Mouse (Mus musculus): ENCODE measurements around the gene Srcin1.
A peak's percentile ranks its signal among the peaks of the same experiment; 100 is the strongest.

The Srcin1 gene

DNA sequence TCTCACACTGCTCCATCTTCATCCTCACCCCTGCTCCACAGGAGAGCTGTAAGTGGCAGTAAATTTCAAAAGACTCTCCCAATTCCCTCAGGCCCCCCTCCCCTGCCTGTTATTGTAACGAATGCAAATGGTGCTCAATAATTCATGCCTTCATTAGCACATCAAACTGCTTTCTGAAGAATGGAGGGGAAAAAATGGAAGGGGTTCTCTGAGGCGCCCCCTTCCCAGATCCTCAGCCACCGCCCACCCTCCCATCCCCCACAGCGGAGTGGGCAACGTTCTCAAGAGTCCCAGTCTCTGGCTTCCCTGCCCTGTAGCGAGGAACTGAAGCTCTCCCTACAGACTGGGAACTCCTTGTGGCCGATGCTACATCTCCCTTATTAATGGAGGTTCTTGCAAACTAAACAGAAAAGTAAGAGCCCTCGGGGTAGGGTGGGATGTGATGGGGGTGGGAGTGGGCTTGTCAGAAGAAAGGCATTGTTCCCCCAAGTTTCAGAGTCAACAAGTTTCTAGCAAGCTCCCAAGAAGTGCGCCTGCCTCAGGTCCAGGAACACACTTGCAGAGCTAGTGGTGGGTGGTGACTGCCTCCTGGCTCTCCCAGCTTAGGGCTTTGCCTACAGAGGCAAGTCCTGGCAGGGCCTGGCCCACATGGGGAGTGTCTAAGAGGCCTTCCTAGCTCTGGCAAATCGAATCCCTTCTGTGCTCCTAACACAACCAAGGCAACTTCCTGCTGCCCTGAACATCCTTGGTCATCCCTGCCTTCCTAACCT is 3.3 kb upstream of the Srcin1 start:
- DNase-seq (ENCODE audit: low read depth, low spot score) = no peak

DNA sequence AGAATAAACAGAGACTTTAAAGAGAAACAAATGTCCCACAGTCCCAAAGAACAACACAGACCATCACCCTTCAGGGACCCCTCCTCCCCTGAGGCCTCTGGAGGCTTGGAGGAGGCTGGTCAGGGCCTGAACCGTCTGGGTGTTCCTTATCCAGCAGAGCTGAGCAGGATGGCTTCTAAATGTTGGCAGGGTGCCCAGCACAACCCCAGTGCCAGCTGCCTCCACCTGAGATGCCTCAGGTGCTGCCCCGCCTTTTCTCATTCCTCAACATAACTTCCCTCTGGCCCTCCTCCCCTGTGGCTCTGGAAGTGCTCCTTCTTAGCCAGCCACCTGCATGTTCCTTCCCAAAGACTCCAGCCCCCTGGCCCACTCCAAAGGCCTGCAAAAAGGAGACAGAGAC is 2.3 kb upstream of the Srcin1 start:
- no peak for DNase-seq (ENCODE audit: low read depth, low spot score)

DNA sequence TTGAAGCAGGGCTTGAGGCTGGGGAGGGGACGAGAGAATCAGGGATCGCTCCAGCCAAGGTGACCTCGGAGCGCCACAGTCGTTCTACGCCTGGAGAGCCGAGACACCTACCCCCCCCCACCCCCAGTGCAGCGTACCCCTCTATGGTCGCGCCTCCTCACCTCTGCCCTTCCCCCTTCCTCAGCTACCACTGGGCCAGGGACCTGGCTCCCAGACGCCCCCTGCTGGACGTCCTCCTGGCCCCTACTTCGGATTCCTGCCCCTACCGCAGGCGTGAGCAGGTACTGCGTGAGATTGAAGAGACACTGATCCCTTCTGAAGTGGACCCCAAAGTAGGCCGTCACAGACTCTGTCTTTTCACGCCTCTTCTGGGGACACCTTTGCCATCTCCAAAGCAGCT is 348 bp downstream of the Srcin1 start:
- peak; percentile 78 for DNase-seq (ENCODE audit: low read depth, low spot score)

DNA sequence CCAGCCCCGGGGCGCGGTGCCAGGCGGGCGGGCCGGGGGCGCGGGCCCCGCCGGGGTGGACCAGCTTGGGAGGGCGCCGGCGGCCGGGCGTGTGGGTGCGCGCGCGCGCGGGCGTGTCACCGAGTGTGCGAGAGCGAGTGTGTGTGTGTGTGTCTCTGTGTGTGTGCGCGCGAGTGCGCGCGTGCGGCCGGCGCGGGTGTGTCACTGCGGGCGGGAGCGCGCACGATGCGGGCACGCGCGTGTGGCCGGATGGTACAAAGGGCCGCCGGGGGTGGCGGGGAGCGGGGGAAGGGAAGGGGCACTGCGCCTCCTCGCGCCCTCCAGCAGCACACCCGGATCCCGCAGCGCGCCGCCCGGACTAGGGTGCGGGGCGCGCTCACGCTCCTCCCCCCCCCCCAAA is 911 bp downstream of the Srcin1 start:
- DNase-seq (ENCODE audit: low read depth, low spot score) = peak; percentile 47

DNA sequence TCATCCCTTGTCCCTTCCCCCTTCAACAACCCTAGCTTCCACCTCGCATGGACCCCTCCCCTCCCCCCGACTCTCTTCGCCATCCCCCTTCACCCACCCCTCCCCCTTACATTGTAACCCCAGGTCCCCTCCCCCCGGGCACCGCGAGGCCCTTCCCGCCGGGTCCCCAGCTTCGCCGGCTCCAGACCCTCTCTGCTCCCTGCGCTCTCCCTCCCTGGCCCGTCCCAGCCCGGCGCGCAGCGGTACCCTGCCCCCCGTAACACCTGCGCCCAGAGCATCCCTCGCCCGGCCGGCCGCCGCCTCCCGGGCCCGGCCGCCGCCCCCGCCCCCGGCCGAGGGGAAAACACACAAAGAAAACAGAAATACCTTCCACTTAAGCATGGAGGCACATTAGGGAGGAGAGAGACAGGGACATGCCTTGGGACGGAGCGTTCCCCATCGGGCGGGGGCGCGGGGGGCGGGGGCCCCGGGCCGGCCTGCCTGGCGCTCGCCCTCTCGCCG is 1.4 kb downstream of the Srcin1 start:
- DNase-seq (ENCODE audit: low read depth, low spot score) = no peak

DNA sequence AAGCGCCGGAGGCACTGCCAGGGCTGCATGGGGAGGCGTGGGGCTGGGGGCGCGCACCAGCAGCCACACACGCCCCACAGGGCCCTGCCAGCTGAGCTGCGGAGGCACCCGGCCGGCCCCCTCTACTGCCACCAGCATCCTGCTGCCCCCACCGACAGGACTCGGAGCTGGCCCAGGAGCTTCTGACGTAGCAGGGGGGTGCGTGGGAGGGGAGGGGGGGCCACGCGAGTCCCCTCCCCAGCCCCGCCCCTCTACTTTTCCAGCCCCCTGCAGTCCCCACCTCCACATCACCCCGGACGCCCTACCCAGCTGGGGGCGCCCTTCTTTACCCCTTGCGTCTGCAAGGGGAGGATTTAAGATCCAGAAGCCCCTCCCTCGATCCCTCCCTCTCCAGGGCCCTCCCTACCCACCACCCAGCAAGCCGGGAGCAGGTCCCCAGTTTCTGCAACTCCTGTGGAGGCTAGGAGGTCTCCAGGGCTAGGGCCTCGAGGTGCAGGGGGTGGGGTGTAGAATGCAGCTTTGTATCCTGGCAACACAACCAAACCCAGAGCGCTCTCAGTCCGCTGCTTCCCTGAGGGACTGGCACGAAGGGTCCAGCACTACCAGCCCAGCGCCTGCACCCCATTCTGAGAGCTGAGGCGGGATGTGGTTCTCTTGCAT is 2.0 kb downstream of the Srcin1 start:
- DNase-seq (ENCODE audit: low read depth, low spot score) = no peak

DNA sequence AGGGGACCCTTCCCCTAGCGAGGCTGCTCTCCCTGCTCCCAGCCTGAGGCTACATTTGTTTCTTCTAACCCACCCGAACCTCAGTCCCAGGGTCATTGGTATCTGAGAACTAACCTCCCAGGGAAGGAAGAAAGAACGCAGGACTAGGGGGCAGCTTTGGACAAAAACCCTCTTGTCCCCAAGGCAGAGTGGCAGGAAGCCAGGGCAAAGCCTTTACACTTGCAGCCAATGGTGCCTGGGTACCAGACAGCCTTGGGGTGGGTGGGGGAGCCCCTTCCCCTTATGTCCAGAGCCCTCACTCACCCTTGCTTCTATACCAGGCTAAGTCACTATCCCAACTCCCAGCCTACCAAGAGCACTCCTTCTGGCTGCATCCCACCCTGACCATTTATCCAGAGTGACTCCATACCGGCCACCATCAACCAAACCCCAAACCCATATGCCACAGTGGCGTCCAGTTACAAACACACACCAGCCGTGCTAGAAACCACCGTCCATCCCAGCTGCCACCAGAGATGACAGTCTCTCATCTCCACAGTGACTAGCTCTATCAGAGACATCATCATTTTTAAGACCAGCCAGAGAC is 3.0 kb downstream of the Srcin1 start:
- no peak for DNase-seq (ENCODE audit: low read depth, low spot score)

DNA sequence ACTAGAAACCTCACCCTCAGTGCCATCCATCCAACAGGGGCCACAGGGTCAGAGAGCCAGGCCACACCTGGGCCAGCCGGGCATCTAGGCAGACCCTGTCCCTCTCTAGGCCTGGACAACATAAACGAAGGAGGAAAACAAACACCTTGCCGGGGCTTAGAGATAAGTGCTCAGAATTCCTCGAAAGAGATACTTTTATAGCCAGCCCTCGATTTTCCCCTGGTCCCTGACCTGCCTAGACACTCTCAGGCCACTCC is 4.0 kb downstream of the Srcin1 start:
- DNase-seq (ENCODE audit: low read depth, low spot score) = no peak

DNA sequence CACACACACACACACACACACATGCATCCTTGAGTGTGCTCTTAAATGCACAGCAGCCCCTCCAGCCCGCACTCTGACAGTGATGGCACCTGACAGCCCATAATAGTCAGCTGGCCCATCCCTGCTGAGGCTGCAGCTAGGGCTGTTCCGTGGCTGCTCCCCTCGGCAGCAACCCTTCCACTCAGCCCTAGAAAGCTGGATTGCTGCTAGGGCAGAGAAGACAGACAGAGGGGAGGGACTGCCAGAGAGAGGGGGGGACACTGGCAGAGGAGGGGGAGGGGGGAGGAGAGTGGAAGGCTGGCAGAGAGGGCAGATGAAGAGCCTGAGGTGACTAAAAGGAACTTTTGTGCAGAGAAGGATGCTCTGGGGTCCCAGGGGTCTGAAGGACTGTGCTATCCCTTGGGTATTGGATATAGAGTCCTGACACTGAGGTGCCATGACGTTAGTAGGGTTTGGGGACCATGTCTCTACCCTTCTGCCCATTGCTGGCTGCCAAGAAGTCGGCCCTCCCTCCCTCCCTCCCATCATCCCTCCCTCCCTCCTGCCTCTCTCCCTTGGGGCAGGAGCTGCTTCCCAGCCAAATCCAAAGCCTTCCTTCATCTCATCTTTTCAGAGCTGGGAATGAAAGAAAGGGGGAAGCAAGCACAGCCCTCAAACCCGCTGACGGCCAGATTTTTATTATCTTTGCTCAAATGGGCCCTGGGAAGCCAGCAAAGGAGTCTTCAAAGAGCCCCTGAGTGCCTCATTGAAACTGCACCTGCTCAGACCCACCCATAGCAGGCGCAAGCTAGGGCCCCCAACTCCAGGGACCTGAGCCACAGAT is 4.5 kb downstream of the Srcin1 start:
- no peak for DNase-seq (ENCODE audit: low read depth, low spot score)

DNA sequence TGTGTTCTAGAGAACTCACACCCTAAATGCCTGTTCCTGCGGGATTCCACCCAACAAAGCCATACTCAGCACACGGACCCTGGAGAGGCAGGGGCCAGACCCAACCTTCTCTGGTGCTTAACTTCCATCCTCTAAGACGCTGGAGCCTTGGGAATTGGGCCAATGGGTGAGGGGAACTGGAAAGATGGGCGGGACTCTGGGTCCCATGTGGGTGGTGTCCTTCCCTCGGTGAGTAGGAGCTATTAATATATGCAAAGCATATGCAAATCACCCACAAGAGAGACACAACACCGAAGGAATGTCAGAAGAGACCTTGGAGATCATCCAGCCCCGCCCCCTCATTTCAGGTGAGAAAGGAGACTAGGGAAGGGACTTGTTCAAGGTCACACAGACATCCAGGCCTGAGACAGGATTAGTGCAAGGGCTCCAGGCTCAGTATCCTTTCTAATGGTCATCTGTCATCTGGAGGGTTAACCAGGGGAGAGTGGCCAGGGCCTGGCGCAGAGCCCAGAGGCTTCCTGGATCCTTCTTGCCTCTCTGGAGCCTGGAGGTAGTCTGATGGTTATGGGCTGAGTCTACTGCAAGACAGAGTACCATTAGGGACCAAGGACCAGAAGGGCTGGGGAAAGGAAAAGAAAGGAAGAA is 5.4 kb downstream of the Srcin1 start:
- no peak for DNase-seq (ENCODE audit: low read depth, low spot score)

DNA sequence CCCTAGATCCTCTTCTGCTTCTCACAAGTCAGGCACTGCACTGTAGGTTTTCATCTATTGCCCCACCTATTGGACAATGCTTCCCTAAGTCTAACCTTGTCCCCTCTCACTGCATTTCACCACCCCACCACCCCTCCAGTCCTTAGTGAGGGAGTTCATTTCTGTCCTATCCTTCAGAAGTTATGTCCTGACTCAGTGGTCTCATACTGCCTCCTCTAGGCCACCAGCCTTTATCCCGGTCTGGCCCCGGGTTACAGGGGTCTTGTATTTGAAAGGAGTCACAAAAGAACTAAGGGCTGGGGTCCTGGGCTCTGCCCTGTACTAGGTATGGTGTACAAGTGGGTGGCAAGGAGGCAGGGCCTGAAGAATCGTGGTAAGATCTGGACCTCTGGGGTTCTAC is 6.2 kb downstream of the Srcin1 start:
- DNase-seq (ENCODE audit: low read depth, low spot score) = no peak

DNA sequence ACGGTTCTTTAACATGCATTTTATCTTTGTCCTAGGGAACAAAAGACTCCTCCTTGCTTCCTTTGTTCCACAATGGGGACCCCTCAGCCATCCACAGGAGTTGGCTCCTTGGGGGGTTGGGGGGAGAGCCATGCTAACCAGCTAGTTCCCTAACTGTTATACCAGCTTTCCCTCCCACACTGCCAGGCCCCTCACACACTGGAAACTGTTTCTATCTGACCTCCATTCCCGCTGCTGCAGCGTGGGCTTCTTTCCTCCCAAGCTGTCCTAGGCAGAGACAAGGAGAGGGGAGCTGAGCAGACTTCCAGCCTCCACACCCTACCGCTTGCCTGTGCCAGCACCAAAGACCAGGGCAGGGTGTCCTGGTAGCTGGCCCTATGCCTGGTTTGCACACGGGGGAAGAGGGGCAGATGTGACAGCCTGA is 6.7 kb downstream of the Srcin1 start:
- DNase-seq (ENCODE audit: low read depth, low spot score) = no peak

DNA sequence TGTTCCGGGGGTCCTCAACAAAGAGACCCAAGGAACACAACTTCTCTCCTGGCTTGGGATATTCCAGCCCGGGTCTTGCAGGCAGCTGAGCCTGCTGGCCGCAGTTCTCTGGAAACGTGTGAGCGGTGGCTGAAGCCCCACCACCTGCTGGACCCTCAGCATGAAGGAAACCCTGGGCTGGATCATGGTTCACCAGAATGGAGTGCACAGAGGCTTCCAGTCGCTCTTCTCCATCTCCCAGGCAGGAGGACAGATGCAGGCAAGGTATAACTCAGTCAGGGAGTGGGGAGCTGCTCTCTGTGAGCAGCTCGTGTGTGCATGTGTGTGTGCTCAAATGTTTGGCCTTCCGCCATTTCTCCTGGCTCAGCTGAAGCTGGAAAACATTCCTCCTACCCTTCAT is 7.3 kb downstream of the Srcin1 start:
- peak; percentile 82 for DNase-seq (ENCODE audit: low read depth, low spot score)

DNA sequence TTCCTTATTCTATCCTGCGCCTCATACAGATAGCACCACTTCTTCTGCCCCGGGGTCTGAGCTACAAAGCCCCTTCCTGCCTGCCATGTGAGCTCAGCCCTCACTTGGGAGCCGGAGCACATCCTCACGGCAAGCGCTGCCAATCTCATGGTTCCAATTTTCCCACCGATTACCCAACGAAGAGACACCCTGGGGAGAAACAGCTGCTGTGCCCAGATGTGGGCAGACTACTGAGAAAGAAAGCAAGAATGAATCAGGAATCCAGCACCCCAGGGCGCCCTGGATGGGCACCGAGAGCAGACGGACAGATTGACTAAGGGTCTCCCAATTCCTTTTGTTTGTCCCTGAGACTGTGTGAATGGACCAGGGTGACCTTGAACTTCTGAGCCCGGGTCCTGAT is 8.5 kb downstream of the Srcin1 start:
- no peak for DNase-seq (ENCODE audit: low read depth, low spot score)

DNA sequence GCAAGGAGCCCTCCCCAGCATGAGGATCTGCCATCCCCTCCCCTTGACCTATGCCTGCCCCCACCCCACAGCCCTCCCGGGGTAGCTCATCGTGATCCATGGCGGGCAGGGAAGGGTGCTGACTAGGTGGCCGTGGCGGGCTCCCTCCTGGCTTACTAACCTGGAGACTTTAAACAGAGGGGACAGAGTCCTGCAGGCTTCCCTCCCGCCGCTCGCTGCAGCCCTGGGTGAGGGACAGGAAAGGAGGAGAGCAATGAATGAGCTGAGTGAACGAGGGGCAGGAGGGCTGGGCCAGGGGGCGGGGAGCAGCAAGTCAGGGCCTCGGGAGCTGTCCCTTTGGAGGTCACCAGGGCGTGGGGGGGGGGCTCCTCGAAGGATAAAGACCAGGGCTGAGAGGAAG is 9.4 kb downstream of the Srcin1 start:
- no peak for DNase-seq (ENCODE audit: low read depth, low spot score)

DNA sequence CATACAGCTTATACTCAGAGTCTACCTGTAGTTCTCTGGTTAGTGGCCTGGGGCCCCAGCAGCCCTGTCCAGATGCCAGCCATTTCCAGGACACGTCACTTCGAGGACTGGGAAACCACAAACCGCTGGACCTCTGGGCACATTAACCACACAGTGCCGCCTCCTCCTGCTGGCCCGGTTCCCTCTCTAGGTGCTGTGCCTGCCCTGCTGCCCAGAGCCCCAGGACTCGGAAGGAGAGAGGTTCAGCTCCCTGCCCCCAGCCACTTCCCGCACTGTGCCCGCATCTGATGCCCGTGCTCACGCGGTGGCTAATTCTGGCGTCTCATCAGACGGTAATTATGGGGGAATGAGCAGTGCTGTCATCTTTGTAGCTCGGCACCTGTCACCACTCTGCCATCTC is 12.3 kb downstream of the Srcin1 start:
- no peak for DNase-seq (ENCODE audit: low read depth, low spot score)

DNA sequence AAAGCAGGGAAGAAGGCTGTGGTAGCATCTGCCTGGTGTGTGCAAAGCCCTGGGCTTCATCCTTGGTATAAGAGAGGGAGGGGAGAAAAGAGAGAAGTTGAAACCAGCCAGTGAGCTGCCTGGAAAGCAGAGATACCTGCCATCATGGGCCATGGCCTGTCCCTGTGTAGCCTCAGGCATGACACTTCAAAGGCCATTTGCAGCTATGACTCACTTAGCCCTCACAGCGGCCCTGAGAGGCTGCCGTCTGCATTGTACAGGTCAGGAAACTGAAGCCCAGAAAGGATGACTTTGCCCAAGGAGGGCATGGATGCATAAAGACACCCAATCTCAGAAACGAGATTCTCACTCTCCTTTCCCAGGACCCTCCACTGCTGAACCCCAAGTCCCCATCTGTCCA is 13.4 kb downstream of the Srcin1 start:
- no peak for DNase-seq (ENCODE audit: low read depth, low spot score)

DNA sequence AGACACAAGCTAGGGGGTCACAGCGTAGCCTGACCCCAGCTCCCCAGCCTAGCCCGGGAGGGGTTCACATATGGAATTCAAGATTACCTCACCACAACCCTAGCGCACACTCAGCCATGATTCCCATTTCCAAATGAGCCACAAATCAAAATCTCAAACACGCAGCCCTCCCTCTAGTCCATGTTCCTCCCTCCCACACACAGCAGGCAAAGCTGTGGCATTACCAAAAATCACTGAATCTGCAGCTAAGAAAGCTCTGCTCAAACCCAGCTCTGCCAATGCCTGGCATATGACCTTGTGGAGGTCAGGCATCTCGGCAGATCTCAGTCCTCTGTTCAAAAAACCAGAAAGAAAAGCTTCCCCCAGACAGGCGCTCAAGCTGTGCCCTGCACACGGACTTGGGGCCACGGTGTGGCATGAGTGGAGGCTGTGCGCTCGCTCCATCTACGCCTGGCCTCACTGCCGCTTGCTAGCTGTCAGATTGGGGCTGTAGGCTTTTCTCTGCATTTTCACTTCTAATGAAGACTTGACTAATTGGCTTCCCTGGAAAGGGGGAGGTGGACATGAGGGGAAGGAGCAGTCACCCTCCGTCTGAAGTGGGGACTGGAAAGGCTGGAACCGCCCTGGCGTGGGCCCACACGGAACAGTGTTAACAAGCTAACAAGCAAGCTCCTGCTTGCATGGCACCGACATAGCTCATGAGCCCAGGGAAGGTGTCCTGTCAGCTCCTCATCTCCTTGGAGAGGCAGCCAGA is 15.6 kb downstream of the Srcin1 start:
- DNase-seq (ENCODE audit: low read depth, low spot score) = no peak

DNA sequence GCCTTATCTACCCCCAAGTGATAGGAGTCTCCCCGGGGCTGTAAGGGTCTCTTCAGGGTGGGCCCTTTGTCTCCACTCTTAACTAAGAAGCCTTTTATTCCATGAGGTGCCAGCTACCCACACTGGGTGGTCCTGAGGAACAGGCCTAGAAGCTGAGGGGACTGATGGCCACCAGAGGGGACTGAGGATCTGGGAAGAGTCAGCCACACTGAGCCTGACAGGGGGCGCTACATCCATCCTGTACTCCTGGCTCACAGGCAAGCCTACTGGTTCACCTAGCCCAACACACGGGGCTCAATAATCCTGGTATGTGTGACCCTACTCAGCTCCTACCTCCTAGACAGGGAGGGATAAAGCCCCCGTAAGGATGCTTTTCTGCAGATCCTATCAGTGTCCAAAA is 16.4 kb downstream of the Srcin1 start:
- no peak for DNase-seq (ENCODE audit: low read depth, low spot score)

DNA sequence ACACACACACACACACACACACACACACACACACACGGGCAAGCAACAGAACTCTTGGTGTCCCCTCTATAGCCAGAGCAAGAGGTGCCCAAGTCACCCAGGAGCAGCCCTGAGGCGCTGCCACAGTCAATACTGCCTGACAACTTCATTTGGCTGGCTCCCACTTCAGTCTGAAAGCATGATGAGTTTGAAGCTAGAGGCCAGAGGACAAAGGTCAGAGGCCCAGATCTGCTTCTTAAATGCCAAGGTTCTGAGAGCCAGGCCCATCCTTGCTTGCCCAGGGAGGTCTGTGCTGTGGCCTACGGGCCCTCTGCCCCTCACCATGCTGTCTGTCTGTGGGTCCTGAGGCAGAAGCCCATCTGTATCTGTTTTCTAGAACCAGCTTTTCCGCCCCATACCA is 18.1 kb downstream of the Srcin1 start:
- no peak for DNase-seq (ENCODE audit: low read depth, low spot score)

Measured in embryo, embryonic 11.5 days (tissue).